Mouse (Mus musculus) kidney, adult 8-10 months (tissue): Measurements from ENCODE around the gene Zscan20.
"Not testable (repeated sequence)": the region's sequence is repeated elsewhere in the genome, so short reads cannot be mapped to it uniquely, and the experiment has no call there.

Experiments
- DNase-seq, 2 experiments: peaks; one replicate each; pipeline ENCODE4 v3.0.0; 2022

Zscan20 gene

GRCm38 (mm10) chr4:128613326-128613725 is 3.4 kb upstream of the Zscan20 start:
- peak in 1 of 2 experiments; percentile 69 for DNase-seq

- DNase-seq: not testable (repeated sequence)
Observed at GRCm38 (mm10) chr4:128611726-128612125, 1.8 kb upstream of the Zscan20 start.

GRCm38 (mm10) chr4:128610706-128611105 is 808 bp upstream of the Zscan20 start:
- peak; percentile 22 to 30 for DNase-seq

GRCm38 (mm10) chr4:128609276-128609924 is 498 bp downstream of the Zscan20 start:
- DNase-seq: peak in 1 of 2 experiments; percentile 31

GRCm38 (mm10) chr4:128607661-128608060 is 2.2 kb downstream of the Zscan20 start:
- no peak for DNase-seq

- no peak for DNase-seq
Observed at GRCm38 (mm10) chr4:128606586-128606985, 3.3 kb downstream of the Zscan20 start.

GRCm38 (mm10) chr4:128597801-128598560 is 11.9 kb downstream of the Zscan20 start:
- no peak for DNase-seq

- DNase-seq: no peak
Observed at GRCm38 (mm10) chr4:128594062-128594461, 15.8 kb downstream of the Zscan20 start.

GRCm38 (mm10) chr4:128593286-128593685 is 16.6 kb downstream of the Zscan20 start:
- DNase-seq: no peak

GRCm38 (mm10) chr4:128579182-128579581 is 30.7 kb downstream of the Zscan20 start:
- peak in 1 of 2 experiments; percentile 32 for DNase-seq

- DNase-seq: peak; percentile 15 to 21
Observed at GRCm38 (mm10) chr4:128575811-128576210, 34.1 kb downstream of the Zscan20 start.

GRCm38 (mm10) chr4:128560327-128560726 is 49.6 kb downstream of the Zscan20 start:
- DNase-seq: no peak

- DNase-seq: no peak
Observed at GRCm38 (mm10) chr4:128554198-128554597, 55.7 kb downstream of the Zscan20 start.

GRCm38 (mm10) chr4:128550756-128551155 is 59.1 kb downstream of the Zscan20 start:
- DNase-seq: no peak

- not testable (repeated sequence) for DNase-seq
Observed at GRCm38 (mm10) chr4:128543956-128544486, 65.9 kb downstream of the Zscan20 start.

GRCm38 (mm10) chr4:128543378-128543777 is 66.5 kb downstream of the Zscan20 start:
- no peak for DNase-seq
